Mouse (Mus musculus) liver, adult (tissue): ENCODE measurements around the gene Als2cl.

ENCODE experiments used
- GATA4 ChIP-seq: IDR thresholded peaks from 2 replicates; pipeline ENCODE4 v1.6.1; 2014; ENCODE audit warnings: mild to moderate bottlenecking, low read length; ENCODE audit not compliant: insufficient replicate concordance

Als2cl gene

GRCm38 (mm10) chr9:110896595-110896994 lies 16.9 kb downstream of the Als2cl start:
- no peak for TF ChIP-seq GATA4

- TF ChIP-seq GATA4 = no peak
Observed at GRCm38 (mm10) chr9:110899451-110900008, 19.9 kb downstream of the Als2cl start.

- no peak for TF ChIP-seq GATA4
Observed at GRCm38 (mm10) chr9:110901204-110901603, 21.5 kb downstream of the Als2cl start.

GRCm38 (mm10) chr9:110902271-110902670 lies 22.6 kb downstream of the Als2cl start:
- no peak for TF ChIP-seq GATA4

GRCm38 (mm10) chr9:110907201-110907837 lies 27.6 kb downstream of the Als2cl start:
- no peak for TF ChIP-seq GATA4

GRCm38 (mm10) chr9:110907838-110908630 lies 28.4 kb downstream of the Als2cl start:
- no peak for TF ChIP-seq GATA4

GRCm38 (mm10) chr9:110908631-110909016 lies 29.0 kb downstream of the Als2cl start:
- TF ChIP-seq GATA4 = no peak

GRCm38 (mm10) chr9:110909371-110909967 lies 29.8 kb downstream of the Als2cl start:
- TF ChIP-seq GATA4 = no peak

GRCm38 (mm10) chr9:110914631-110915236 lies 35.1 kb downstream of the Als2cl start:
- no peak for TF ChIP-seq GATA4

GRCm38 (mm10) chr9:110915466-110915865 lies 35.8 kb downstream of the Als2cl start:
- TF ChIP-seq GATA4 = no peak

GRCm38 (mm10) chr9:110916786-110917185 lies 37.1 kb downstream of the Als2cl start, which contains the start of gene Fam240a:
Gene Fam240a (minus strand): TSS chr9:110916861.
- no peak for TF ChIP-seq GATA4

GRCm38 (mm10) chr9:110920665-110921419 lies 41.2 kb downstream of the Als2cl start:
- TF ChIP-seq GATA4 = no peak

GRCm38 (mm10) chr9:110922759-110923158 lies 43.1 kb downstream of the Als2cl start:
- TF ChIP-seq GATA4 = no peak

GRCm38 (mm10) chr9:110931573-110931972 lies 51.9 kb downstream of the Als2cl start:
- no peak for TF ChIP-seq GATA4
